Mouse (Mus musculus) fibroblast of lung, adult 2 months (primary cell): ENCODE measurements at regions not wholly inside any gene's neighbourhood (a gene's known extent, or its start where the extent isn't known, plus 50 kb on each side); places are given as distances from the start of the nearest gene placed in this dataset.

Source experiments
- DNase-seq: peaks from one replicate; pipeline ENCODE4 v3.0.0-alpha.2; 2011; ENCODE audit warnings: low read depth

- DNase-seq, result no peak
Measured at GRCm38 (mm10) chr9:60931290-60931689, 136.9 kb downstream of the Uaca start.

- DNase-seq, result no peak
Measured at GRCm38 (mm10) chr9:60936937-60937336, 142.6 kb downstream of the Uaca start.

GRCm38 (mm10) chr9:60939858-60940804 lies 145.8 kb downstream of the Uaca start:
- DNase-seq, result no peak

GRCm38 (mm10) chr9:60947363-60947762 lies 153.0 kb downstream of the Uaca start:
- no peak for DNase-seq

GRCm38 (mm10) chr9:60948531-60949070 lies 154.3 kb downstream of the Uaca start:
- DNase-seq, result no peak

- DNase-seq, result no peak
Measured at GRCm38 (mm10) chr9:60950161-60950560, 155.8 kb downstream of the Uaca start.

GRCm38 (mm10) chr9:60951071-60951561 lies 156.8 kb downstream of the Uaca start:
- DNase-seq, result no peak

GRCm38 (mm10) chr9:60957438-60957837 lies 163.1 kb downstream of the Uaca start:
- DNase-seq, result no peak

GRCm38 (mm10) chr9:60959537-60959936 lies 165.2 kb downstream of the Uaca start:
- no peak for DNase-seq

GRCm38 (mm10) chr9:60962086-60962485 lies 167.7 kb downstream of the Uaca start:
- no peak for DNase-seq

- no peak for DNase-seq
Measured at GRCm38 (mm10) chr9:60965641-60966040, 171.3 kb downstream of the Uaca start.

- DNase-seq, result no peak
Measured at GRCm38 (mm10) chr9:60968281-60969031, 174.1 kb downstream of the Uaca start.

- DNase-seq, result no peak
Measured at GRCm38 (mm10) chr9:60972201-60972910, 178.0 kb downstream of the Uaca start.

GRCm38 (mm10) chr9:60974546-60974945 lies 180.2 kb downstream of the Uaca start:
- DNase-seq, result no peak

- no peak for DNase-seq
Measured at GRCm38 (mm10) chr9:60982383-60983085, 188.2 kb downstream of the Uaca start.

- DNase-seq, result no peak
Measured at GRCm38 (mm10) chr9:60983246-60983645, 188.9 kb downstream of the Uaca start.

- DNase-seq, result no peak
Measured at GRCm38 (mm10) chr9:60988113-60988512, 193.8 kb downstream of the Uaca start.

GRCm38 (mm10) chr9:60989670-60990391 lies 195.5 kb downstream of the Uaca start:
- no peak for DNase-seq

- no peak for DNase-seq
Measured at GRCm38 (mm10) chr9:60991509-60991908, 197.2 kb downstream of the Uaca start.

- DNase-seq, result no peak
Measured at GRCm38 (mm10) chr9:60993661-60994060, 199.3 kb downstream of the Uaca start.

- no peak for DNase-seq
Measured at GRCm38 (mm10) chr9:60995096-60995495, 200.8 kb downstream of the Uaca start.
